Mouse (Mus musculus): ENCODE results near the gene Sec61b. TPM values are rescaled to one million over a fixed set of nuclear protein-coding genes. Genes with fewer than 3 reads are reported as not detected.

The Sec61b gene
- total and polyA plus RNA-seq, 2 experiments from 2014 or later: 233 to 254 TPM

DNA sequence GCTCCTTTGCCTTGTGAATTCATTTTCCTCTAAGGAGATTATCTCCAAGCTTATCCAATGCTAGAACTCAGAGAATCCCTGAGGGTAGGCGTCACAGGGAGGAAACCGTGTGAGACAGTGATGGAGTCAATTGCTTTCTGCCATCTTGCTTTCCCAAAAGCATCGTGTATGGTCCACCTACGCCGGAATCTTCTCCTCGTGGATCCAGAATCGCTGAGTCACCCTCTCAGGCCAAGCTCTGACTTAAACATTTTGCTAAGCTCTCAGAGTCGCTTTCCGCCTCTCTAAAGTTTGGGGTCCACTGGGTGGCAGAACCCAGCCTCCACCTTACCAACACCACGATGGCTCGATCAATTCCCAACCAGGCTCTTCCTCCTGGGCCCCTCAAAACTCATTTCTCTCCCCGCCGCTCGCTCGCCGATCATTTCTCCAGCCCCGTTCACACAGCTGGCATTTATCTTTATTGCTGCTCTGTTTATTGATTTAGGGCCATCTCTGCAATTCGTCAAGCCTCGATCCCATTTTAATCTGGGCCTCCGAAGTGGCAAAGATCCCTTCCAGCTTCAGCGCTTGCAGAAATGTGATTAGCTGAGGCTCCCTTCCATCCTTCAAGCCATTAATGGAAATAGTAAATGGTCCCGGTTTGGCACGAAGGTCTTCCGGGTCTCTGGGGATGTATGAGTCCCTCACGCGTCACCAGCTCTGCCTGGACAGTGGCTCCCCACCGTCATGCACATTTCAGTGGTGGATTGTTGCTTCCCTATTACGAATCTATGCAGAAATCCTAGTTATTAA, 38.7 kb upstream of the Sec61b start:
- no peak for TF ChIP-seq CTCF (IDR thresholded peaks at IDR 0.05; ENCODE audit: low read depth)
- ATAC-seq (no peak), DNase-seq (no peak)
- Histone ChIP-seq H3K4me1 (ENCODE audit: insufficient read depth) (peaks cover 13% of the 10 kb centered on the region; the same call in 1 of the 2 replicates), H3K36me3 (ENCODE audit: insufficient read depth) (no peaks in the 10 kb centered on the region), H3K27me3 (ENCODE audit: insufficient read depth, low read length) (no peaks in the 10 kb centered on the region), H3K4me2 (ENCODE audit: low read depth) (no peak overlapping the region), H3K4me3 (ENCODE audit: low read depth, low read length) (no peak overlapping the region), H3K9me3 (ENCODE audit: low read length) (no peaks in the 10 kb centered on the region), H3K9ac (no peak overlapping the region), H3K27ac (ENCODE audit: low read depth, low read length) (no peak overlapping the region)
- 85% methylated on average over 28 of the region's 28 CpGs for WGBS

DNA sequence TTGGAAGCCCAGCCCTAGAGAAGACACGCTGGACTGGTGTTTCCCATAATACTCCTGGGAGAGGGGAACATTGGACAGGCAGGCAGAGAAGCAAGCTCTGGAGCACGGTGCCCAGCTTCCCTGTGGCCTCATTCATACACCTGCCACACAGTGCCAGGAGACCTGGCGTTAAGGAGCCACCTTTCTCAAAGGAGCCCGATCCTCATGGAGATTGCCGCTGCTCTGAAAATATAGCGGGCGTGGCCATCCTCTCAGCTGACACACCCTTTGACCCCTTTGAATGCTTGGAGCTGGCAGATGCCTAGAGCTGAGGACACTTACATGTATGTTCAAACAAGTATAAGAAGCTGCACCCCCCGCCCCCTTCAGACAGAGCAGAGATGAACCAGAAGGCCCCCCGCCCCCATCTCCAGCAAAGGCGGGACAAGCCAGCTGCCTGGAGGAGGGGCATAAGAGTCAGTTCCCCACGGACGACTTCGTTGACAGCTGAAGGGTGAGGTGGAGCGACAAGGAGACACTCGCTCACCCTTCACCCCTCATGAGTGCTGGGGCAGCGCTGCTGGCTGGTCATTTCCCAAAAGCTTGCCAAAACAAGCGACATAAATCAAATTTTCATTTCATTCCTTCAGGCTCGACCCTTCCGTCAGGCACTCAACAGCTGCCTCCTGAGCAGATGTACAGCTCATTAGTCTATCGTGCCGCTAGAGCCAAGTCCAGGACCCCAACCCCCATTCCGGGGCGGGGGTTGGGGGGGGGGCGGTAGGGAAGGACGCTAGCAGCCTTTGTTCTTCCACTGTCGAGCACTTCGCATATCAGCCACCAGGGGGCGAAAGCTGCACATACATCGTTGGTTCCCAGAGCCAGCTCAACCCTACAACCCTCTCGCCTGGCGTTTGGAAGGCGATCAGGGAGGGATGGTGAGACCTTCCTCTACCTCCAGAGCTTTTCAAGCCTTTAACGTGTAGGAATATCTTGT, 36.8 kb upstream of the Sec61b start:
- H3K4me2 ChIP-seq (ENCODE audit: low read depth): peak overlapping the region; percentile 86
- DNase-seq: peak; percentile 97
- H3K9me3 ChIP-seq (ENCODE audit: low read length): no peaks in the 10 kb centered on the region
- peaks cover 13% of the 10 kb centered on the region; the same call in 1 of the 2 replicates for H3K4me1 ChIP-seq (ENCODE audit: insufficient read depth)
- H3K27ac ChIP-seq (ENCODE audit: low read depth, low read length): peak overlapping the region; percentile 79
- H3K36me3 ChIP-seq (ENCODE audit: insufficient read depth): no peaks in the 10 kb centered on the region
- peak; percentile 94 for ATAC-seq
- TF ChIP-seq CTCF (IDR thresholded peaks at IDR 0.05; ENCODE audit: low read depth): peak; percentile 98
- H3K4me3 ChIP-seq (ENCODE audit: low read depth, low read length): peak overlapping the region; percentile 48
- no peaks in the 10 kb centered on the region for H3K27me3 ChIP-seq (ENCODE audit: insufficient read depth, low read length)
- peak overlapping the region; percentile 71 for H3K9ac ChIP-seq
- 1% methylated on average over 33 of the region's 33 CpGs for WGBS

DNA sequence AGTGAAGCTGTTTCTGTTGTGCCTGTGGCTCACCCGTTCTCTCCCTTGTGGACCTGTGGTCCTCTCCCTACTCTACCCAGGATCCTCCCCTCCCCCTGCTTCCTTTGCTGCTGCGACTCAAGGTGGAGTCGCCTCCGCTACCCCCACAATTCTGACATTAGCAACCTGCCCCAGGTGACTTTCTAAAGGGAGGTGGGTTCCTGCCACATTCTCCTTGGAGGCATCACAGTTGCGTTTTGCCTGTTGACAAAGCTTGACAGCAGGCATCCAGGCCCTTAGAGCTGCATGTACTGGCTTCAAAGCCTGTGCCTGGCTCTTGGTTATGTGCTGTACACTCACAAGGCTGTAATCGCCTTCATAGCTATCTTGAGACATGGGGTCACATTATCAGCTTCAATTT, 35.5 kb upstream of the Sec61b start:
- Histone ChIP-seq H3K4me3 (ENCODE audit: low read depth, low read length) (no peak overlapping the region), H3K36me3 (ENCODE audit: insufficient read depth) (no peaks in the 10 kb centered on the region), H3K27me3 (ENCODE audit: insufficient read depth, low read length) (no peaks in the 10 kb centered on the region), H3K4me1 (ENCODE audit: insufficient read depth) (peaks cover 13% of the 10 kb centered on the region; the same call in 1 of the 2 replicates), H3K9me3 (ENCODE audit: low read length) (no peaks in the 10 kb centered on the region), H3K9ac (no peak overlapping the region), H3K27ac (ENCODE audit: low read depth, low read length) (no peak overlapping the region), H3K4me2 (ENCODE audit: low read depth) (no peak overlapping the region)
- 80% methylated on average over 6 of the region's 6 CpGs for WGBS
- TF ChIP-seq CTCF (IDR thresholded peaks at IDR 0.05; ENCODE audit: low read depth): no peak
- DNase-seq: no peak
- ATAC-seq: no peak

DNA sequence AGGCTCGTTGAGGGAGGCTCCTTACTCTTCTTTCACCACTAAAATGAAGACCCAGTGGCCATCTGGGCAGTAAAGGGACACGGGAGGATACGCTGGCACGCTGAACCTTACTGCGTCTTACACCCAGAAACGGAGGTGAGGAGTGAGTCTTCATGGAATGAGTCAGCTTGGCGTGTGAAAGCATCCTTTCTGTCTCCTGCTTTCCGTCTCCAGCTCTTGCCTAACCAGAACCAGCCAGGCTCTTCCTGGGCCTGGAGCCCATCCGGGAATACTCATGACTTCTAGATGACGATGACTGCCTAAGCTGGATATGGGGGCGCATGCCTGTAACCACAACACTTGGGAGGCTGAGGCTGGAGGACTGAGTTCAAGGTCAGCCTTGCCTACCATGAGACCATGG, 33.5 kb upstream of the Sec61b start:
- no peak overlapping the region for H3K9ac ChIP-seq
- H3K27ac ChIP-seq (ENCODE audit: low read depth, low read length): no peak overlapping the region
- 89% methylated on average over 11 of the region's 11 CpGs for WGBS
- ATAC-seq (no peak), DNase-seq (no peak)
- no peaks in the 10 kb centered on the region for H3K36me3 ChIP-seq (ENCODE audit: insufficient read depth)
- TF ChIP-seq CTCF (IDR thresholded peaks at IDR 0.05; ENCODE audit: low read depth): no peak
- H3K4me1 ChIP-seq (ENCODE audit: insufficient read depth): peaks cover 13% of the 10 kb centered on the region; the same call in 1 of the 2 replicates
- no peak overlapping the region for H3K4me2 ChIP-seq (ENCODE audit: low read depth)
- H3K27me3 ChIP-seq (ENCODE audit: insufficient read depth, low read length): no peaks in the 10 kb centered on the region
- H3K9me3 ChIP-seq (ENCODE audit: low read length): no peaks in the 10 kb centered on the region
- H3K4me3 ChIP-seq (ENCODE audit: low read depth, low read length): no peak overlapping the region

DNA sequence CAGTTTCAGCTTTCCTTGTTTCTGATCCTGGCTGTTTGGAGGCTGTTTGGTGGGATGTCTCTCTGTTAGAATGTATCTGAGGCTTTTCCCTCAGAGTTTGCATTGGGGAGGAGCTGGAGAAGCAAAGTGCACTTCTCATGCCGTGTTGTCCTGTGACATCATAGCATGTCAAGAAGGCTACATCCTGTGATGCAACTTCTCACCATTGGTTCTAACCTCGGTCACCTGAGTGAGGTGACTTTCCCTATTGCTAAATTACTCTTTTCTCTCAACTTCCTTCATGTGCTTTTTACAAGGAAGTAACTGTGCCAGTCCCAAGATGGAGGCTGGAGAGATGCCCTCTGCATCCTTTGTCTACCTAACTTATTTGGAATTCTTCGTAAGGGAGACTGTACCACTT, 25.9 kb upstream of the Sec61b start:
- H3K4me2 ChIP-seq (ENCODE audit: low read depth): no peak overlapping the region
- WGBS: 90% methylated on average over 3 of the region's 3 CpGs

DNA sequence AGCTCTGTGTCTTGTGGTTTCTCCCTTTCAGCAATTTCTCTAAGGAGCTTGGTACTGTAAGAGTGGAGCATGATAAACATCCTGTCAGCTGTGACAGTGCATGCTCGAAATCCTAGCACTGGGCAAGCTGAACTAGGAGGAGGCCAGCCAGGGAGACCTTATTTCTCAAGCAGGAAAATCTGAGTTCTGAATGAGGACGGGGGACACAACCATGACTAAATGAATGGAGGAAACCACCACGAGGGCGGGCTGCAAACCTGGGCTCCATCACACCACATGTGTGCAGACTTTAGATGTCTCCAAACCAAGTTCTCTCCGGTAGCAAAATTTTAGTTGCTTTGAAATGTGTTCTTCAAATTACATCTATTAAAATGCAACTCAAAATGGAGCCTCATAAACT, 25.3 kb upstream of the Sec61b start:
- ATAC-seq: no peak
- WGBS: 65% methylated on average over 5 of the region's 5 CpGs
- DNase-seq: no peak
- H3K9ac ChIP-seq: no peak overlapping the region
- H3K9me3 ChIP-seq (ENCODE audit: low read length): no peaks in the 10 kb centered on the region
- no peaks in the 10 kb centered on the region for H3K4me1 ChIP-seq (ENCODE audit: insufficient read depth)
- H3K4me3 ChIP-seq (ENCODE audit: low read depth, low read length): no peak overlapping the region
- TF ChIP-seq CTCF (IDR thresholded peaks at IDR 0.05; ENCODE audit: low read depth): no peak
- no peak overlapping the region for H3K27ac ChIP-seq (ENCODE audit: low read depth, low read length)
- H3K36me3 ChIP-seq (ENCODE audit: insufficient read depth): no peaks in the 10 kb centered on the region
- no peak overlapping the region for H3K4me2 ChIP-seq (ENCODE audit: low read depth)
- H3K27me3 ChIP-seq (ENCODE audit: insufficient read depth, low read length): no peaks in the 10 kb centered on the region

More for the DNA sequence above, 25.9 kb upstream of the Sec61b start:
- H3K9me3 ChIP-seq (ENCODE audit: low read length): no peaks in the 10 kb centered on the region
- no peak overlapping the region for H3K27ac ChIP-seq (ENCODE audit: low read depth, low read length)
- H3K4me1 ChIP-seq (ENCODE audit: insufficient read depth): no peaks in the 10 kb centered on the region
- no peaks in the 10 kb centered on the region for H3K27me3 ChIP-seq (ENCODE audit: insufficient read depth, low read length)
- no peak for TF ChIP-seq CTCF (IDR thresholded peaks at IDR 0.05; ENCODE audit: low read depth)
- H3K4me3 ChIP-seq (ENCODE audit: low read depth, low read length): no peak overlapping the region
- ATAC-seq: no peak
- H3K9ac ChIP-seq: no peak overlapping the region
- no peaks in the 10 kb centered on the region for H3K36me3 ChIP-seq (ENCODE audit: insufficient read depth)
- no peak for DNase-seq
